Mouse (Mus musculus): ENCODE measurements around the gene Eif1.
"Not testable (repeated sequence)": the region's sequence is repeated elsewhere in the genome, so short reads cannot be mapped to it uniquely, and the experiment has no call there.

Eif1 gene

DNA sequence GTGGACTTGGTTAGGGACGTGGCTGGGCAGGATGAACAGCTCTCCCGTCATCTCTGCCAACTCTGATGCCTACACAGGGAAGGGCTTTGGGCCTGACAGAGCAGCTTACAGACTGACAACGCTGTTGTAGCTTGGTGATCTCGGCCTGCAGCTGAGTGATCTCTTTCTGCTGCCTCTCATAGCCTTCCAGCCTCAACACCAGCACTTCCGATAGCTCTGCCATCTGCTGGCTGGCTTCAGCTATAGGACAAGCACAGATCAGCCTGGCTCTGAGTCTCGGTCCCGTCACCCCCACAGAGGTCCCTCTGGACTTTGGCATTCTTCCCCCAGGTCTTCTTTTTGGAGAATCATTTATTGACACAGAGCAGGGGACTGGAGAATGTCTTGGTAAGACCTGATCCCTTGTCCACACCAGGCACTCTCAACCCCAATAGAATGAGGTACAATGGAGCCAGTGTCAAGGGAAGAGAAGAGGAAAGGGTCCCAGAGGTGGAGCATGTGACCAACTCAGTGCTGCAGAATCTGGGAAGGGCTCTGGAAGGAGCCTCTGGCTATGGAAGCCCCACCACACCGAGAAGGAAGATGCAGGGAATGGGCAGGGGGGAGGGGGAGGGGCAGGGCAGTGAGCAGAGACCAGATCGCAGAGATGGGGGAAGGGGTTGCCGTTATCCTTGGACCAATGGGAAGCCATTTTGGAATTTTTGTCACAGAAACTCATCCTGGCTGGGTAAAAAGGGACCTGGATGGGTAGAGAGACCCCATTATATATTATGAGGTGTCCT, 32.6 kb downstream of the Eif1 start:
- peak in 1 of 2 experiments; percentile 66 for DNase-seq (ENCODE audit: low spot score in 2 of 2)

DNA sequence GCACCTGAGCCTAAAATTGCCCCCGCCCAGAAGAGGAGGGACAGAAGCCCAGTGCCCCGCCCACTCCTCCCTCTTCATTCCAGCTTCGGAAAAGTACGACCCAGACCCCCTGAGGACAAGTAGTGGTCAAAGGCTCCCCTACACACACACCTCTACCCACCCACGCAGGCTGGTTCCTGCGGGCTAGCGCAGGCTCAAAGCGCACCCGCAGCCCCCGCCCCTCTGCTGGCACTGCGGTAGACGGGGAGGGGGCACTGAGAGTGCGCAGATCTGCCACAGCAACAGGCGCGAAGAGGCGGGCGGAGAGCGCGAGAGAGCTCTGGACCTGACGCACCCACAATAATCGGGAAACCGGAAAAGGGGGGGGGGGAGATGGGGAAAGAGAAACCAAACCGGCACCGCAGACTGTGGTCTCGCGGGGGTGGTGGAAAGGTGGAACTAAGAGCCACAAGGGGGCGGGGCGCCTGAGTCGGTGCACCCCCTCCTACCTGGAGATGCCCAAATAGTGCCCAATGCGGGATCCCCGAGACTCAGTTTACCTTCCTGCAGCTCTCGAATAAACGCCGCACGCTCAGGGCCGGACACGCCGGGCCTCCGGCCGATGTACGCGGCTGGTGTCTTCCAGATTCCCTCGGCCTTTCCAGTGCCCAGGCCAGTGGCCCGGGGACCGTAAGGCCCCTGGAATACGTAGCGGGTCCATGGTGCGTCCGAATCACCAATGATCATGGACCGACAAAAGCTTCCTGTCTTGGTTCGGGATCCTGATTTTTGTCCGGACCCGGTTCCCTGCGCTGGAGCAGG, 35.7 kb downstream of the Eif1 start:
- peak; percentile 70 to 80 for DNase-seq (ENCODE audit: low spot score in 2 of 2)

DNA sequence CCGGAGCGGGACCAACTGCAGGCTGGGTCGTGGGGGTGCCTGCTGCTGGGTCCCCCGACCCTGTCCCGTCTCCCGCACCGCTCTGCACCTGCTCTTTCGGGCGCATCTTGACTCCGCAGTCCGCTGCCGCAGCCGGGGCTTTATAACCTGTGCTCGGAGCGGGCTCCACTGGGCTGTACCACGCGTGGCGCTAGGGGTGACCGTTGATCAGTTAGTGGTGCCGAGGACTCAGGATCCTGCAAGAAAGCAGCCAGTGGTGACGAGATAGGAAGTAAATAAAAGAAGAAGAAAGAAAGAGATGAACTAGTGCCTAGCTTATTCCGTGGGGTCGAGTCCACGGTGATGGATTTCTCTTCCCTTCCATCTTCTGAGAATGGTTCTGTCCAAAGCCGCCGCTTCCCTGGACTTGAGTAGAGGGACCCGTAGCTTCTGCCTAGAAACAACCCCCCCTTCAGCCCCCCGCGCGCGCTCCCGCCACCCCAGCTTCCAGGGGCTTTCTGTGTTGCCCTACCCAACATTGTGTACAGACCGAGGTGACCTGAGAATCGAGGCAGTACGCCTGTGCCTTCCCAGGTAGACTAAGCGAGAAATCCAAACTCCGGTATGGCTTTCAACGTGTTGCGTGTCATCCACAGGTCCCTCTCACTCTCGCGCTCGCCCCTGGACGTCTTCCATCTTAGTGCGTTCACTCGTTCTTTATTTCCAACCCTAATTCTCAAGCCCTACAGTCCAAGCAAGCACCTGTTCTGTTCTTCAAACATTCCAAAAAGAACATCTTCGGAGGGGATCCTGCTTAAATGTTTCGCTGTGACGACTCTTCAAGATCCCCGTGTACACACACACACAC, 36.5 kb downstream of the Eif1 start, which contains the start of gene Hap1:
Gene Hap1, minus strand, starts transcription at position 157 of the 847 bp plus-strand sequence.
- DNase-seq (ENCODE audit: low spot score in 2 of 2): peak; percentile 80 to 81

DNA sequence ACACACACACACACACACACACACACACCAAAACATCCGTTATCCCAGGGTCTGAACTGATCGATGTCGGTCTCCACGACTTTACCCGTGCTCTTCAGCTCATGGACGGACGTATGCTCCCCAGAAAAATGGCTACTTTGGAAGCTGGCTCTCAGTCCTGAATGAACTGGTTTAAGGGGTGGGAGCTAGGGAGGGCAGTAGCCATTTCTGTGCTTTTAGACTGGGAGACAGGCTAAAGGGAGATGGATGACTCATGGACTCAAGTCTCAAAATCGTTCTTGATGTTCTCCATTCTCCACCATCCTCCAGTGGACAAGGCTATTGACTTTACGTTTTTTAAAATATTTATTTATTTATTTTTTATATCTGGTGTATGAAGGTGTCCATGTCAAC, 37.1 kb downstream of the Eif1 start:
- no peak for DNase-seq (ENCODE audit: low spot score in 2 of 2)

DNA sequence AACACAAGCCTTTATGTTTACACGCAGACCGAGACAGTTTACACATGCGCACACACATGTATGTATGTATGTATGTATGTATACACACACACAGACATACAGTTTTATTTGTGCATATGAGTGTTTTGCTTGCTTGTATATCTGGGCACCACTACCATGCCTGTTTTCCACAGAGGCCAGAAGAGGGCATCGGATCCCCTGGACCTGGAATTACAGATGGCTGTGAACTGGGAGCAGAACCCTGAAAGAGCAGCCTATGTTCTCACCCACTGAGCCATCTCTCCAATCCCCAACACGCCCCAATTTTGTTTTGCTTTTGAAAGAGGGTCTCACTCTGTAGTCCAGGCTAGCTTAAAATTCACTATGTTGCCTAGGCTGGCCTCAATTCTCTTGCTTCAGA, 37.7 kb downstream of the Eif1 start:
- DNase-seq (ENCODE audit: low spot score in 2 of 2): no peak

DNA sequence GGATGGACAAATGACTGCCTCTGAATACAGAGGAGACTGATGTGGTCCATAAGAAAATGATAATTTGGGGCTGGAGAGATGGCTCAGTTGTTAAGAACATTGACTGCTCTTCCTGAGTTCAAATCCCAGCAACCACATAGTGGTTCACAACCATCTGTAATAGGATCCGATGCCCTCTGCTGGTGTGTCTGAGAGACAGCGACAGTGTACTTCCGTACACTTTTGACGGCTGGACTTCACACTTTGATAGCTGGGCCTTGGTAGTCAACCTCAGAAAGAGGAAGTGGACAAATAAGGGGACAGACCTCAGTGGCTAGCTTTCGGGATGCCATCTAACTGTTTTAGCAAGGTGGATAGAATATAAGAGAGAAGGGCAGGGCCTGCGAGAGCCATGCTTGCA, 40.5 kb downstream of the Eif1 start:
- DNase-seq (ENCODE audit: low spot score in 2 of 2): no peak

DNA sequence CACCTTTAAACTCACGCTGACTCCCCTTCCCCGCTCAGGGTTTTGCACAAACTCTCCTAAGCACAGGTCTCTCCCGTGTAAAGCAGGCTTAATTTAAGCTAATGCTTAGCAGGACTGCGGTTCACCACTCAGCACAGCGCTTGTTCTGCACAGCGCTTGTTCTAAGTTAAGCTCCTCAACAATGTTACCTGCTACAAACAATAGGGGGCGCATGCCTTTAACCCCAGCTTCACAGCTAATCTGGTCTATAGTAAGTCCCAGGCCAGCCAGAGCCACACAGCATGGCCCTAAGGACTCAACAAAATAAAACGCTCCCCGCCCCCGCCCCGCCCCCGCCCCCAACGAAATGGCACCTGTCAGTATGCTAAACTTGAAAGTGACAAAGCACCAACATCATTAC, 41.4 kb downstream of the Eif1 start:
- DNase-seq (ENCODE audit: low spot score in 2 of 2): not testable (repeated sequence)

DNA sequence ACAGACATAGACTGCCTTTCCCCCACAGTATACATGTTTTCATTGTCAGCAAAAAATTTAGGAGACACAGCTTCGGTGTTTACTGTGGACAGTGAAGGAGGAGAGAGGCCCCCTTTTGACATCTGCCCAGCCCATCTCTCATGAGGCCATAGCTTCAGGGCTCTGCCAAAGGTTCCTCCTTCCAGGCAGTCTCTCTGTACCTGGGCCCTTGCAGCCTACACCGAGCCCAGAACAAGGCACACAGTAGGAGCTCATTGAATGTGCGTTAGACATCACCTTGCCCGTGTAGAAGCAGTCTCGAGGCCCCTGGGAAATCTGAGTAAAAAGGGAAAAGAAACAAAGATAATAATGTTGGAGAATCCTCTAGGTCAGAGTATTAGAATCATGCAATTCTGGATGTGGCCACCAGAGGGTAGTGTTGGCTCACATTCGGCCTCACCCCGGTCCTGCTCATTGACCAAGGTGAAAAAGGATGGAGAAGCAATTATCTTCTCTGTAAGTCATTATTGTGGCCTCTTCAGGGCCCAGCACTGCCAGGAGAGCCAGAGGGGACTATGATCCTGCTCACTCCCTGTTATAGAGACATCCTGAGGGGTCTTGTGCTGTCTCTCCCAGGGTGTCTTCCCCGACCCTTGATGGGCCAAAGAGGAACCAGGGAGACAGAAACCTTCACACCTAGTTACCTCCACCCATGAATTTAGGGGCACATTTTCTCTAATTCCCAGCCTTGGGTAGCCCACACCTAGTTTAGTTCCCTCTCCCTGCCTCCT, 42.7 kb downstream of the Eif1 start:
- peak; percentile 71 to 83 for DNase-seq (ENCODE audit: low spot score in 2 of 2)

DNA sequence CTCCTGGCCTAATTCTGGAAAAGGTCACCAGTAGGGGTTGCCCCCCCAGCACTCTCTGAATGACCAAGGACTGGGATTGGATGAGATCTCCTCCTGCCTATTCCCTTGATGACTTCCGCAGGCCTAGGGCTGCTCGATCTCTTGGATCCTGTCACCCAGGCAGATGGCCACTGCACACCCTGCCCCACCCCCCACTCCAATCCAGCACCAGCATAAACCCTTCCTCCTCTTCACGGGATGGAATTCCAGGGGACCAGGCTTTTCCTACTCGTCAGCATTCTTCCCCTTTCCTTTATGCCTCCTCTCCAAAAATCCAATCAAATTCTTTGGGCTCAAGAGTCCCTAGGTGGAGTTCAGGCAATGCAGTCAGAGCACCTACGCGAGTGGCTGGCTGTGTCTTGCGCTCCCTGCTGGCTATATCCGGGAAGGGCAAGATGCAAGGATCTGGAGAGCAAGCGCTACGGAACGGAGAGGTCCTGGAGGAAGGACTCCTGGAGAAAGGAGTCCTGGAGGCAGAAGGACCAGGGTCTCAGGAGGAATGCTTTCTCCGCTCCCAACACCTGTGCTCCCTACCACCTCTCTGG, 43.4 kb downstream of the Eif1 start:
- peak in 1 of 2 experiments; percentile 70 for DNase-seq (ENCODE audit: low spot score in 2 of 2)

DNA sequence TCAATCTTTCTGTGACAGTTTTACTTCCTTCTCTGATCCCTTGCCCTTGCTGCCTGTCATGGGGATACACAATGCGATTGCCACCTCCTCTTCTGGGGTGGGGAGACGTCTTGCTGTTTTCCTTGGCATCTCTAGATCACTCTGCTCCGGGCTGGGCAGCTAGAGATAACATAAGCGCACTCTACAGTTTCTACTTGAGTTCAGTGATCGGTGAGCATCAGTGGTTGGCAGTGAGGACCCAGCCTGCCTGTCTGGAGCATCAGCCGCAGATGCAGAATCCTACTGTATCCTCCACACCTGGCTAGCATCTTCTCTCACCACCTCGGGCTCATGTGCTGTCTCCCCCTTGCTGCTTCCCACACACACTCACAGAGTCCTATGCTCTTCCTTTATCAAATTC, 49.5 kb downstream of the Eif1 start:
- DNase-seq (ENCODE audit: low spot score in 2 of 2): no peak

DNA sequence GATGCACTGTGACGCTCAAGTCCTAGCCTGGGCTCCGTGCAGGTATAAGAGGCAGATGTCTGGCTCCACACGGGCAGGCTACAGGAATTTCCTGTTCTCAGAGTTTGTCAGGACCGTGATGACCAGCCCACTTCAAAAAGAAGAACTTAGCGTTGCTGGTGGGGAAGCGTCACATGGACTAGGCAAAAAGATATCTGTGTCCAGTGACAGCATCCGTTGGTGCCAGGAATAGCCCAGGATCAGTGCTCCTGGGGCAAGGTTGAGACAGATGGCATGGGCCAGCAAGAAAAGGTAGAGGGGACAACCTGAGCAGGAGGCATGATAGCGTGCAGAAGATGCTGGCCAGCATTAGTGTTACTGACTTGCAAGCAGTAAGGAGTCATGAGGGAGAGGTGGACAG, 50.1 kb downstream of the Eif1 start:
- DNase-seq (ENCODE audit: low spot score in 2 of 2): no peak

All from right cerebral cortex, postnatal 10 days (tissue).